Mouse (Mus musculus): Measurements from ENCODE around the gene 1700003F12Rik. TPM values are rescaled to one million over a fixed set of nuclear protein-coding genes. Genes with fewer than 3 reads are reported as not detected.

The 1700003F12Rik gene
- polyA plus RNA-seq, 1 experiment from 2014 or later: 0.50 TPM

- Histone ChIP-seq H3K4me2 (ENCODE audit: low read length) (no peak overlapping the region), H3K9me3 (ENCODE audit: control insufficient read depth, low read length) (no peaks in the 10 kb centered on the region), H3K4me1 (ENCODE audit: control insufficient read depth in 2 of 2, insufficient read depth in 2 of 2, low read length in 2 of 2) (peaks cover 7 to 9% of the 10 kb centered on the region in 2 experiments), H3K27me3 (ENCODE audit: control insufficient read depth, insufficient read depth, low read length) (no peaks in the 10 kb centered on the region), H3K27ac (replicated peaks in 1 of 2; ENCODE audit: control insufficient read depth in 1 of 2, insufficient read depth in 1 of 2, low read depth in 2 of 2, low read length in 2 of 2) (no peak overlapping the region), H3K9ac (ENCODE audit: low read length) (no peak overlapping the region), H3K36me3 (ENCODE audit: control insufficient read depth, insufficient read depth, low read length) (0 out of 2 replicates have a peak, but pooled peaks cover 6% of the 10 kb centered on the region), H3K4me3 (ENCODE audit: control insufficient read depth in 1 of 2, insufficient read depth in 1 of 2, low read depth in 1 of 2, low read length in 2 of 2) (no peak overlapping the region)
- no peak for ATAC-seq (ENCODE audit: insufficient number of reproducible peaks, insufficient read depth, low FRiP score, low read depth)
- WGBS: 75% methylated on average over 4 of the region's 4 CpGs
Measured at GRCm38 (mm10) chr2:154589051-154589450, 42.2 kb downstream of the 1700003F12Rik start.

GRCm38 (mm10) chr2:154591239-154591638, 44.4 kb downstream of the 1700003F12Rik start:
- Histone ChIP-seq H3K4me1 (ENCODE audit: control insufficient read depth in 2 of 2, insufficient read depth in 2 of 2, low read length in 2 of 2) (peaks cover 3% of the 10 kb centered on the region in 2 experiments; a peak in 3 of 4 replicates), H3K27ac (replicated peaks in 1 of 2; ENCODE audit: control insufficient read depth in 1 of 2, insufficient read depth in 1 of 2, low read depth in 2 of 2, low read length in 2 of 2) (no peak overlapping the region), H3K4me3 (ENCODE audit: control insufficient read depth in 1 of 2, insufficient read depth in 1 of 2, low read depth in 1 of 2, low read length in 2 of 2) (no peak overlapping the region), H3K9ac (ENCODE audit: low read length) (no peak overlapping the region), H3K9me3 (ENCODE audit: control insufficient read depth, low read length) (no peaks in the 10 kb centered on the region), H3K36me3 (ENCODE audit: control insufficient read depth, insufficient read depth, low read length) (0 out of 2 replicates have a peak, but pooled peaks cover 6% of the 10 kb centered on the region), H3K4me2 (ENCODE audit: low read length) (no peak overlapping the region), H3K27me3 (ENCODE audit: control insufficient read depth, insufficient read depth, low read length) (no peaks in the 10 kb centered on the region)
- 88% methylated on average over 3 of the region's 3 CpGs for WGBS
- ATAC-seq (ENCODE audit: insufficient number of reproducible peaks, insufficient read depth, low FRiP score, low read depth): no peak

GRCm38 (mm10) chr2:154593025-154593424, 46.1 kb downstream of the 1700003F12Rik start:
- Histone ChIP-seq H3K9ac (ENCODE audit: low read length) (no peak overlapping the region), H3K9me3 (ENCODE audit: control insufficient read depth, low read length) (no peaks in the 10 kb centered on the region), H3K4me2 (ENCODE audit: low read length) (no peak overlapping the region), H3K4me3 (ENCODE audit: control insufficient read depth in 1 of 2, insufficient read depth in 1 of 2, low read depth in 1 of 2, low read length in 2 of 2) (no peak overlapping the region), H3K4me1 (ENCODE audit: control insufficient read depth in 2 of 2, insufficient read depth in 2 of 2, low read length in 2 of 2) (peaks cover 3% of the 10 kb centered on the region in 2 experiments; a peak in 3 of 4 replicates), H3K27ac (replicated peaks in 1 of 2; ENCODE audit: control insufficient read depth in 1 of 2, insufficient read depth in 1 of 2, low read depth in 2 of 2, low read length in 2 of 2) (no peak overlapping the region), H3K27me3 (ENCODE audit: control insufficient read depth, insufficient read depth, low read length) (no peaks in the 10 kb centered on the region), H3K36me3 (ENCODE audit: control insufficient read depth, insufficient read depth, low read length) (no peaks in the 10 kb centered on the region)
- ATAC-seq (ENCODE audit: insufficient number of reproducible peaks, insufficient read depth, low FRiP score, low read depth): no peak
- WGBS: 66% methylated on average over 3 of the region's 3 CpGs

- 74% methylated on average over 5 of the region's 5 CpGs for WGBS
- H3K4me2 ChIP-seq (ENCODE audit: low read length): no peak overlapping the region
- H3K9ac ChIP-seq (ENCODE audit: low read length): no peak overlapping the region
- no peaks in the 10 kb centered on the region for H3K27me3 ChIP-seq (ENCODE audit: control insufficient read depth, insufficient read depth, low read length)
- no peaks in the 10 kb centered on the region for H3K9me3 ChIP-seq (ENCODE audit: control insufficient read depth, low read length)
- ATAC-seq (ENCODE audit: insufficient number of reproducible peaks, insufficient read depth, low FRiP score, low read depth): no peak
- peaks cover 0 to 7% of the 10 kb centered on the region in 2 experiments; a peak in 3 of 4 replicates for H3K4me1 ChIP-seq (ENCODE audit: control insufficient read depth in 2 of 2, insufficient read depth in 2 of 2, low read length in 2 of 2)
- H3K27ac ChIP-seq (replicated peaks in 1 of 2; ENCODE audit: control insufficient read depth in 1 of 2, insufficient read depth in 1 of 2, low read depth in 2 of 2, low read length in 2 of 2): no peak overlapping the region
- H3K36me3 ChIP-seq (ENCODE audit: control insufficient read depth, insufficient read depth, low read length): no peaks in the 10 kb centered on the region
- H3K4me3 ChIP-seq (ENCODE audit: control insufficient read depth in 1 of 2, insufficient read depth in 1 of 2, low read depth in 1 of 2, low read length in 2 of 2): no peak overlapping the region
Measured at GRCm38 (mm10) chr2:154595775-154596174, 48.9 kb downstream of the 1700003F12Rik start.

GRCm38 (mm10) chr2:154597399-154597798, 50.5 kb downstream of the 1700003F12Rik start:
- H3K9me3 ChIP-seq (ENCODE audit: control insufficient read depth, low read length): no peaks in the 10 kb centered on the region
- WGBS: 85% methylated on average over 3 of the region's 3 CpGs
- H3K9ac ChIP-seq (ENCODE audit: low read length): no peak overlapping the region
- peaks cover 0 to 7% of the 10 kb centered on the region in 2 experiments; a peak in 3 of 4 replicates for H3K4me1 ChIP-seq (ENCODE audit: control insufficient read depth in 2 of 2, insufficient read depth in 2 of 2, low read length in 2 of 2)
- ATAC-seq (ENCODE audit: insufficient number of reproducible peaks, insufficient read depth, low FRiP score, low read depth): no peak
- H3K4me2 ChIP-seq (ENCODE audit: low read length): no peak overlapping the region
- H3K4me3 ChIP-seq (ENCODE audit: control insufficient read depth in 1 of 2, insufficient read depth in 1 of 2, low read depth in 1 of 2, low read length in 2 of 2): no peak overlapping the region
- H3K27ac ChIP-seq (replicated peaks in 1 of 2; ENCODE audit: control insufficient read depth in 1 of 2, insufficient read depth in 1 of 2, low read depth in 2 of 2, low read length in 2 of 2): no peak overlapping the region
- no peaks in the 10 kb centered on the region for H3K36me3 ChIP-seq (ENCODE audit: control insufficient read depth, insufficient read depth, low read length)
- H3K27me3 ChIP-seq (ENCODE audit: control insufficient read depth, insufficient read depth, low read length): no peaks in the 10 kb centered on the region

Other genes starting within 250 kb of the 1700003F12Rik start
- not detected in 2 replicates for gene Bpifb9b, start 239.9 kb upstream of the 1700003F12Rik start, polyA plus RNA-seq (2014; fragmentation: Nextera tagmentation; extraction: Ambion mirVana)
- 10.1 and 14.4 TPM in 2 replicates for gene Cdk5rap1, start 174.1 kb upstream of the 1700003F12Rik start, polyA plus RNA-seq (2014; fragmentation: Nextera tagmentation; extraction: Ambion mirVana)
- 23.7 and 26.9 TPM in 2 replicates for gene Snta1, start 139.0 kb upstream of the 1700003F12Rik start, polyA plus RNA-seq (2014; fragmentation: Nextera tagmentation; extraction: Ambion mirVana)
- 30.8 and 35.1 TPM in 2 replicates for gene Cbfa2t2, start 110.6 kb upstream of the 1700003F12Rik start, polyA plus RNA-seq (2014; fragmentation: Nextera tagmentation; extraction: Ambion mirVana)
- 0.35 TPM in 1 of 2 replicates, not detected in the other for gene Actl10, start 4.7 kb downstream of the 1700003F12Rik start, polyA plus RNA-seq (2014; fragmentation: Nextera tagmentation; extraction: Ambion mirVana)
- 1.7 and 1.9 TPM in 2 replicates for gene Necab3, start 11.8 kb downstream of the 1700003F12Rik start, polyA plus RNA-seq (2014; fragmentation: Nextera tagmentation; extraction: Ambion mirVana)
- 7.2 and 8.6 TPM in 2 replicates for gene E2f1, start 22.8 kb downstream of the 1700003F12Rik start, polyA plus RNA-seq (2014; fragmentation: Nextera tagmentation; extraction: Ambion mirVana)
- 31.8 and 33.7 TPM in 2 replicates for gene Pxmp4, start 56.6 kb downstream of the 1700003F12Rik start, polyA plus RNA-seq (2014; fragmentation: Nextera tagmentation; extraction: Ambion mirVana)
- 0.70 and 1.1 TPM in 2 replicates for gene Zfp341, start 66.2 kb downstream of the 1700003F12Rik start, polyA plus RNA-seq (2014; fragmentation: Nextera tagmentation; extraction: Ambion mirVana)
- gene 4930519P11Rik, start 66.4 kb downstream of the 1700003F12Rik start, polyA plus RNA-seq (2014; fragmentation: Nextera tagmentation; extraction: Ambion mirVana): not detected in 2 replicates
- 13.0 and 16.6 TPM in 2 replicates for gene Chmp4b, start 104.6 kb downstream of the 1700003F12Rik start, polyA plus RNA-seq (2014; fragmentation: Nextera tagmentation; extraction: Ambion mirVana)
- not detected in 2 replicates for gene Gm14214, start 222.9 kb downstream of the 1700003F12Rik start, polyA plus RNA-seq (2014; fragmentation: Nextera tagmentation; extraction: Ambion mirVana)
- gene Raly, start 244.0 kb downstream of the 1700003F12Rik start, polyA plus RNA-seq (2014; fragmentation: Nextera tagmentation; extraction: Ambion mirVana): 32.5 and 54.2 TPM in 2 replicates
- not detected in 2 replicates for gene a, start 244.3 kb downstream of the 1700003F12Rik start, polyA plus RNA-seq (2014; fragmentation: Nextera tagmentation; extraction: Ambion mirVana)